Mouse (Mus musculus): ENCODE results near the gene Nle1.

The Nle1 gene

GRCm38 (mm10) chr11:82866850-82867564 lies 41.2 kb downstream of the Nle1 start:
- DNase-seq: no peak

DNA sequence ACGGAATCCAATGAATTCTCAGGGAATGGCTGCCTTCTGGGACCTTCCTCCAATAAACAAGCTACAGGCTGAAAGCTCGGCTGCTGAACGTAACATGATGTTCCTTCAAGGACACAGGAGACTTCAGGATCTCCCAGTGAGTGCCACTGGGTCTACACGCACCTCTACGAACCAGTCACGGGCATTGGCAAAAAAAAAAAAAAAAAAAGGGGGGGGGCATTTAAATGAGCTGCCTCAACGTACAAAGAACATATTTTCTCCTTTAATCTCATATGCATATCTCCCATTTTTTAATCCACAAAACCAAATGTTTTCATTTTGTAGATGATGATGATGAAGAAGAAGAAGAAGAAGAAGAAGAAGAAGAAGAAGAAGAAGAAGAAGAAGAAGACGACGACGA lies 42.3 kb downstream of the Nle1 start:
- no peak for DNase-seq

GRCm38 (mm10) chr11:82863488-82863931 lies 44.7 kb downstream of the Nle1 start:
- no peak for DNase-seq

GRCm38 (mm10) chr11:82863059-82863458 lies 45.2 kb downstream of the Nle1 start:
- DNase-seq: no peak

DNA sequence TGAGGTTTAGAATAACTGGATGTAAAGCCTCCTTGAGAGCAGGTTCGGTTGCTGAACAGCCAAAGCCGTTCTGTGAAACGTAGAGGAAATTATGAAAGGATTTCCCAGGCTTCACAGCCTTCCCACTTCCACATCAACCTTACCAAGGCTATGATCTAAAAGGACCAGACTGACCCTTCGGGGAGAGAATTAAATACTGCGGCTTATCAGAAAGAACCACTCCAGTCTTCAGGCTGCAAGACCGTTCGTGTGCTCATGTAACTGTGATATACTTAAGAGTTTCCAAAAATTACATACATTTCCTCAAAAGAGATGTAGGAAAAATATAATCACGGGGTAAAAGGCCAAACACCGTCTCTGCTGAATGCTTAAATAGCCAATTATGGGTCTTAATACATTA lies 45.6 kb downstream of the Nle1 start:
- no peak for DNase-seq

- peak; percentile 56 to 68 for DNase-seq
These were observed 46.7 kb downstream of the Nle1 start for GRCm38 (mm10) chr11:82861558-82861957.

DNA sequence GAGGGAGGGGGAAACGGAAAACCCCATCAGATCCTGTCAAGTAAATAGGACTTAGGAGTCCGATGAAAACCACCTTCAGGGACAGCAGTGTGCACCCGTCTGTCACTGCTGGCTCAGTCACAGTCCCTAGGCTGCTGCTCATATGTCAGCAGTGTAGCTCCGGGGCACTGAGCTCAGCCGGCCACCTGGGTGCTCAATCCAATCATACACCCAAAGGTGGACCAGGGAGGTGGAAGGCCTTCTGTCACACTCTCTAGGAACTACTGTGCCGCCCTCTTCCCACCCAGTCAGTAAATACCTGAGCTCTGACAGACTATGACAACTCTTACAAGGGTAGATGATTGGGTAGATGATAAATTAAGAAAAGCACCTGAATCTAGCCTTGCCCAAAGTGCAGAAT lies 47.5 kb downstream of the Nle1 start:
- no peak for DNase-seq

- DNase-seq: peak in 1 of 2 experiments; percentile 32
These were observed 50.8 kb downstream of the Nle1 start for GRCm38 (mm10) chr11:82857307-82857848.

GRCm38 (mm10) chr11:82856032-82856431 lies 52.2 kb downstream of the Nle1 start:
- peak in 1 of 2 experiments; percentile 51 for DNase-seq

DNA sequence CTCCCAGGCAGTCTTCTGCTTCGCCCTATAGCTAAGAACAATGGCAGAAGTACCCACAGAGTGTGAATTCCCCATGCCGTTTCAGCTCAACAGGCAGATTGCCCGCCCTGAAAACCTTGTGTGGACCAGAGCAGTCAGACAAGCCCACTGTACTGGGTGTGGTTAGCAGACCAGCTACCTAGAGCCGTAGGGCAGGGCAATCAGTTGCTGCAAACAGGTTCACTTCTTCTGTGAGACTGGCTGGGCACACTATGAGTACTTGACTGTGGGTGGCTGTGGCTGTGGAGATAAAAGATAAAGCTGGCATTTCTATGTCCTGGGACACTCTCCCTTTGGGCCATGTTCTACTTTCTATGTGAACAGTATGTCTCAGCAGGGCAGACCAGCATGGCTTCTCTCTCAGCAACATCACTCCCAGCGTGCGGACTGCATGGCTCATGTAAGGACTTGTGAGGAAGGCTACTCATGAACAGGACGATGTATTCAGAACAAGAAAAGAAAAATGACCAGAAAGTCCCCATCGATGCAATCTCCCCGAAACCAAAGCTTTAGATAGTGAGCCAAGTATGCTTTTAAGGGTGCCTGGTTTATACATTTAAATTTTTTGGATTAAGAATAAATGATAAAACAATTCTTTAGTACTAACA lies 52.8 kb downstream of the Nle1 start:
- no peak for DNase-seq

DNA sequence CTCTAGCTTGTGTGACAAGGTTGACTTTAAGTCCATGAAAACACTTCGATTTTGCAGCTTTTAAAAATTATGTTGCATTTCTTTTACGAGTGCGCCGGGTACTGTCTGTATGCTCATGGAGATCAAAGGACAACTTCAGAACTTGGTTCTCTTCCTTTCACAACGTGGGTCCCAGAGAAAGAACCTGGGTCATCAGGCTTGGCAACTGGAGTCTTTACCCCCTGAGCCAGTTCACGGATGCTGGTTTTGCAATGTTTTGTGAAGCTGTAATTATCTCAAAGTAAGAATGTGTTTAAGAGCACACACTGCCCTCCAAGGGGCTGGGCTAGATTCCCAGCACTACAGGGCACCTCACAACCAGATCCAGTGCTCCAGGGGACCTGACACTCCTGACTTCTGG lies 54.1 kb downstream of the Nle1 start:
- no peak for DNase-seq

DNA sequence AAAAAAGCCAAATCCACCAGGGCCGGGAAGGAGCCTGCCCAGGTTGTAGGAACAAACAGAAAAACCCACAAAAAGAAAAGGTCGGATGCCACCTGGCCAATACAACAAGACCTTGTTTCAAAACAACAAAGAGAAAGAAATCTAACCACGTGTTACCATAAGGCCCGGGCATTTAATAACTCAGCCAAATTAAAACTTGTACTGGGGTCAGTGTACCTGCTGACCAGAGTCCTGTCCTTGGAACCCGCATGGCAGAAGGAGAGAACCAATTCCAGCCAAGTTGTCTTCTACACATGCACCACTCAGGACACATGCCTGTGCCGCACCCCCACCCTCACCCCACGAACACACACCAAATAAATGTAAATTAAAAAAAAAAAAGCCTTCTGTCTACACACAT lies 55.3 kb downstream of the Nle1 start:
- DNase-seq: peak in 1 of 2 experiments; percentile 60

DNA sequence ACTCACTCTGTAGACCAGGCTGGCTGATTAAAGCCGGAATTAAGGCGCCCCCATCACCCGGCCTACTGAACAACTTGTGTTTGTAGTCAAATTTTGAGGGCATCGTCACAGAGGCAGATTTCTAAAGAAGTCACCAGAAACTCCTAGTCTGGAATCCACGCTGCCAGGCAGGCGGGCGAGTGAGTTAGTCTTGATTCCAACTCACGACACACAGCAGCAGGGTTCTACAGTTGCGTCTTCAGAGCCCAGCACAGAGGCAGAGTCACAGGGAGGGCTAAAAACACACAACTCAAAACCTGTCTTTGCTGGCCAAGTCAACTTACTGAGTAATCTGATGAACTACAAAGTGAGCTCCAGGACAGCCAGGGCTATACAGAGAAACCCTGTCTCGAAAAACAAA lies 55.7 kb downstream of the Nle1 start:
- no peak for DNase-seq

GRCm38 (mm10) chr11:82852115-82852514 lies 56.1 kb downstream of the Nle1 start:
- no peak for DNase-seq

Data from kidney, postnatal 25 days (tissue).